In genomic region chr10:87602151-87602550, GRCm38 (mm10) we compare ENCODE assay signal across 20 mouse cellular contexts.
DNase-seq lines count a peak whose midpoint lies in the region; TF ChIP-seq lines count a peak whose summit lies in the region.
"Had no signal": no experiment of that assay in that cellular context is flagged by ENCODE, and none has a peak within 500 bp of the region (broad histone marks: within the 10 kb centered on the region; RNA-seq: fewer than 3 reads in every experiment).

No protein-coding gene starts in this region.

- TF ChIP-seq CTCF in brain, embryonic 14.5 days (IDR thresholded peaks at IDR 0.05; ENCODE audit: borderline replicate concordance, extremely low read depth, insufficient read depth, insufficient read length): no peak

- DNase-seq in 3T3-L1 (ENCODE audit: low read depth, low spot score): peak; percentile 28
- DNase-seq in Muller cell, postnatal 12 days (ENCODE audit: inconsistent ontology term): peak; percentile 76
- DNase-seq in brain, embryonic 14.5 days (ENCODE audit: low read depth): peak; percentile 4
- DNase-seq in fibroblast of lung, adult 2 months (ENCODE audit: low read depth): peak; percentile 58
- DNase-seq in frontal cortex, postnatal 25 days (ENCODE audit: low spot score in 2 of 2): no peak
- no peak for DNase-seq in spleen, adult 12 weeks (ENCODE audit: low spot score)
- no peak for DNase-seq in cerebellum, postnatal 25 days
- no peak for DNase-seq in embryo, embryonic 10 days (ENCODE audit: low spot score)
- DNase-seq: adrenal gland, adult 2 months; adrenal gland, adult 8-10 months; adrenal gland, postnatal 10 days; adrenal gland, postnatal 14 days; adrenal gland, postnatal 25 days; adrenal gland, postnatal 36 days; B cell, adult 2 months; cerebellum, adult 11 months; cerebellum, adult 11-12 months; cerebellum, adult 18-20 months; cerebellum, adult 2 months; cerebellum, adult 8-10 months had no signal

- no peak for TF ChIP-seq POLR2A in brain, embryonic 14.5 days (IDR thresholded peaks at IDR 0.05; ENCODE audit: borderline replicate concordance, extremely low read depth, insufficient read depth, insufficient read length, poor library complexity, severe bottlenecking)

Comparison
In these comparisons a context has a peak if more than half of its experiments do, and no peak if none do; other contexts are left out.
1. DNase-seq: peak in 3T3-L1 (single experiment), Muller cell, postnatal 12 days (single experiment), brain, embryonic 14.5 days (single experiment) and fibroblast of lung, adult 2 months (single experiment); none in frontal cortex, postnatal 25 days (0 of 2), spleen, adult 12 weeks (single experiment), cerebellum, postnatal 25 days (0 of 2) and embryo, embryonic 10 days (single experiment).